Mouse (Mus musculus) E14TG2a.4 (cell line): Measurements from ENCODE around the gene Krt42.

Experiments
- H3K27me3 ChIP-seq: 2 replicates; pipeline ENCODE4 v1.6.1; 2014; ENCODE audit warnings: low read length, control low read depth; ENCODE audit not compliant: insufficient read depth
- H3K36me3 ChIP-seq: 2 replicates; pipeline ENCODE4 v1.6.1; 2014; ENCODE audit warnings: low read length, control low read depth; ENCODE audit not compliant: insufficient read depth
- H3K4me1 ChIP-seq: replicated peaks from 2 replicates; pipeline ENCODE4 v1.6.1; 2014; ENCODE audit warnings: low read depth, low read length, control low read depth
- H3K4me3 ChIP-seq: replicated peaks from 2 replicates; pipeline ENCODE4 v1.5.1; 2014; ENCODE audit warnings: mild to moderate bottlenecking, low read length
- H3K9me3 ChIP-seq: 2 replicates; pipeline ENCODE4 v1.6.1; 2014; ENCODE audit warnings: low read length, control low read depth
- CTCF ChIP-seq: conservative IDR thresholded peaks from 2 replicates; pipeline ENCODE4 v1.5.1; 2014; ENCODE audit warnings: low read length
- NANOG ChIP-seq: IDR thresholded peaks from 2 replicates; pipeline ENCODE4 v1.6.1; 2014; ENCODE audit warnings: borderline replicate concordance, low read length, mixed read lengths
- POU5F1 ChIP-seq: IDR thresholded peaks from 2 replicates; pipeline ENCODE4 v1.6.1; 2014; ENCODE audit warnings: low read length, borderline replicate concordance

The Krt42 gene

GRCm38 (mm10) chr11:100284988-100285387, 15.3 kb upstream of the Krt42 start:
- Histone ChIP-seq H3K27me3 (peaks cover 18% of the 10 kb centered on the region), H3K9me3 (no peaks in the 10 kb centered on the region), H3K4me1 (peaks cover 94% of the 10 kb centered on the region), H3K36me3 (no peaks in the 10 kb centered on the region), H3K4me3 (peak overlapping the region; percentile 20; the same call in 1 of the 2 replicates)
- TF ChIP-seq POU5F1, result no peak
- no peak for TF ChIP-seq CTCF
- no peak for TF ChIP-seq NANOG

GRCm38 (mm10) chr11:100282549-100282948, 12.9 kb upstream of the Krt42 start:
- Histone ChIP-seq H3K4me3 (no peak overlapping the region), H3K9me3 (no peaks in the 10 kb centered on the region), H3K27me3 (no peaks in the 10 kb centered on the region), H3K36me3 (no peaks in the 10 kb centered on the region), H3K4me1 (peaks cover 96% of the 10 kb centered on the region)
- TF ChIP-seq NANOG, result no peak
- TF ChIP-seq CTCF, result peak; percentile 88
- no peak for TF ChIP-seq POU5F1

GRCm38 (mm10) chr11:100281596-100282544, 12.2 kb upstream of the Krt42 start:
- Histone ChIP-seq H3K36me3 (no peaks in the 10 kb centered on the region), H3K9me3 (no peaks in the 10 kb centered on the region), H3K4me3 (no peak overlapping the region), H3K27me3 (no peaks in the 10 kb centered on the region), H3K4me1 (peaks cover 96% of the 10 kb centered on the region)
- peak; percentile 57 for TF ChIP-seq CTCF
- TF ChIP-seq NANOG, result no peak

GRCm38 (mm10) chr11:100278759-100279158, 9.1 kb upstream of the Krt42 start:
- Histone ChIP-seq H3K36me3 (no peaks in the 10 kb centered on the region), H3K9me3 (no peaks in the 10 kb centered on the region), H3K4me3 (peak overlapping the region; percentile 53), H3K27me3 (no peaks in the 10 kb centered on the region), H3K4me1 (peaks cover 96% of the 10 kb centered on the region)
- TF ChIP-seq CTCF, result no peak
- TF ChIP-seq NANOG, result no peak
- no peak for TF ChIP-seq POU5F1

DNA sequence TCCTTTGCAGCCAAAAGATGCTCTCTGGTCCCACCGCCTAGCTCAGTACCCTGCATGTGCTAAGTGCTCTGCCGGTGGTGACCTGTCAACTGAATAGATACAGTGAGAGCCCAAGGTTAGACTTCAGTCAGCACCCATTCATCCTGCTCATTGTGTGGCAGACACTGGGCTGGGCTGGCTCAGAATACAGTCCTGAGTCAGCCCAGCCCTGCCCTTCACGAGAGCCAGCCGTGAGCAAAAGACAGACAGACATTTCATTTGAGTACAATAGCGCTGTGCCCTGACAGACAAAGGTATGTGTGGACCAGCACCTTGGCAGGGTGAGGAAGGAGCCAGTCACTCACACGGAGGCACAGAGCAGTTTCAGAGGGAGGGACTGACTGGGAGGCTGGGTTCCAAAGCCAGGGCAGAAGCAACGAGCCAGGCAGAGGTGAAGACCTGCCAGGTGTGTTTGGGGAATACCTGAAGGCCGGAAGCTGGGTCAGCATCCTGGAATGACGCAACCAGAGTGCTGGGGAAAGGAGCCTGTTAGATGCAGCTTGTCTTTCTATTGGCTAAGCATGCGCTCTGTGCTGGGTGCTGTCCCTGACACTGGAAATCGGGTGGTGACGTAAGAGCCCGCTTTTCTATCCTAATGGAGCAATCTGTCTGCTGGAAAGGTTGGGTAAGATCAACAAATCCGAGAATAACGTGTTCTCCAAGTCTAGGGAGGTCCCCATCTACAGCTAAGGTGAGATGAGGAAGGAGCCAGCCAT, 8.2 kb upstream of the Krt42 start:
- peak overlapping the region; percentile 53 for H3K4me3 ChIP-seq
- TF ChIP-seq POU5F1 (no peak), CTCF (no peak), NANOG (no peak)
- H3K9me3 ChIP-seq, result no peaks in the 10 kb centered on the region
- peaks cover 98% of the 10 kb centered on the region for H3K4me1 ChIP-seq
- no peaks in the 10 kb centered on the region for H3K27me3 ChIP-seq
- H3K36me3 ChIP-seq, result no peaks in the 10 kb centered on the region

DNA sequence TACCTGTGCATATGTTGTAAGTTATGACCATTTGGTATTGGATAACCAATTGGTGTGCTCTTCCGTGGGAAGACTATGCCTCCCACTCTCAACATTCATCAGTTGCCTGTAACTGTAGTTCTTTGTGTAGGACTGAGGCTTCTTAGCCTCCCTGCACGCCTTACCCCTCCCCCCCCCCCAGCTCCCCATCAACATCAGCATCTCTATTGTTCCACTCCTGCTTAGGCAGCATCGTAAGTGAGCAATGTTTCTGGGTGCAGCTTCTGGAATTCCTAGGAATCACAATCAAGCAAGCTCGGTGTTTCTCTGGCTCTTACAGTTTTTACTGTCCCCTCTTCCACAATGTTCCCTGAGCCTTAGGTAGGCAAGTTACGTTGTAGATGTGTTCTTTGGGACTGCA, 5.8 kb upstream of the Krt42 start:
- H3K27me3 ChIP-seq, result no peaks in the 10 kb centered on the region
- H3K4me3 ChIP-seq, result 0 out of 2 replicates have a peak overlapping the region, but pooled peaks have one; percentile 17
- H3K4me1 ChIP-seq, result peaks cover 97% of the 10 kb centered on the region
- no peaks in the 10 kb centered on the region for H3K9me3 ChIP-seq
- H3K36me3 ChIP-seq, result no peaks in the 10 kb centered on the region
- TF ChIP-seq POU5F1 (no peak), CTCF (no peak), NANOG (no peak)

DNA sequence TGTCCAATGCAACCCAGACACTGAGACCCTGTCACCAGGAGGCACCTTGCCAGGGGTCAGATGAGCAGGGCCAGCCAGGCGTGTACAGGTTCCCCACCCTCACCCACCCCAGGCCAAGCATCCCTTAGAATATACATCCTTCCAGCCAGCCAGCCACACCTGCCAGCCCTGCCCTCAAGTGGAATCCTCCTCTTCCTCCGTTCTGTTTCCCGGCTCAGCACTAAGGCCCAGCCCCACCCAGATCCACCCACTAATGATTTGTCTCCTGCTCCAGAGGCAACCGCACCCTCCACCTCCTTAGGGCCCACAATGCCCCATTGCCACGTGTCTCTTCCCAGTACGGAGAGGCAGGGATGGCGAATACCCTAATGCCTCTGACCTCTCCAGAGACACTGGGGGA, 5.0 kb upstream of the Krt42 start:
- H3K36me3 ChIP-seq, result no peaks in the 10 kb centered on the region
- no peaks in the 10 kb centered on the region for H3K9me3 ChIP-seq
- TF ChIP-seq POU5F1, result no peak
- TF ChIP-seq NANOG, result no peak
- TF ChIP-seq CTCF, result no peak
- H3K4me1 ChIP-seq, result peaks cover 97% of the 10 kb centered on the region
- peak overlapping the region; percentile 33; the same call in 1 of the 2 replicates for H3K4me3 ChIP-seq
- H3K27me3 ChIP-seq, result no peaks in the 10 kb centered on the region

DNA sequence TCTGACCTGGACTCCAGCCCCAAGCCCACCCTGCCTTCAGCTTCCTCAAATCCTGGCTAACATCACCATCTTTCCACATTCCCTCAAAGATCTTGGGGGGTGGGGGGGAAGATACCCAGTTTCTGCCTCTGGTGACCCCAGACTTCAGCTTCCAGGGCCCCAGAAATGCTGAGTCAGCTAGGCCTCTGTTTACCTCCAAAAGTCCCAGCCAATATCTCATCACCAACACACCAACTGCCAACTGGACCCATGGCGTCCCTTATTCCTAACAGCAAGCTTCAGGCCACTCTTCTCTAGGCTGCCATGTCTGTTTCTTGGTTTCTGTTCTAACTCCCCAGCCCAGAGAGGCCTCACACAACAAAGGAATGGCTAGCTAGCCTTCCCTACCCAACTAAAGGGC, 2.2 kb upstream of the Krt42 start:
- TF ChIP-seq NANOG, result no peak
- TF ChIP-seq CTCF, result no peak
- no peak for TF ChIP-seq POU5F1
- Histone ChIP-seq H3K36me3 (no peaks in the 10 kb centered on the region), H3K4me3 (peak overlapping the region; percentile 55; the same call in 1 of the 2 replicates), H3K27me3 (no peaks in the 10 kb centered on the region), H3K4me1 (peaks cover 89% of the 10 kb centered on the region), H3K9me3 (no peaks in the 10 kb centered on the region)
